Mouse (Mus musculus) MEL (cell line): ENCODE data around the gene Rfxank. TPM values are rescaled to one million over a fixed set of nuclear protein-coding genes. Genes with fewer than 3 reads are reported as not detected.

Experiments used
- polyA plus RNA-seq, 2 experiments: library from polyadenylated mRNA; stranded (reverse) in 1 of 2; unstranded in 1 of 2; fragments of >175 nt in 1 of 2; fragments of >200 nt in 1 of 2; gene quantifications; 2 replicates each; pipeline versions ENCODE4 v1.2.1 to v1.2.4; 2012; ENCODE audit warnings: low replicate concordance in 2 of 2, low read depth in 1 of 2; ENCODE audit not compliant: insufficient read length in 2 of 2, insufficient read depth in 1 of 2, missing spikeins in 1 of 2
- total RNA-seq: library from RNA; depleted of rRNA; stranded (reverse); fragments of 300-350 nt; gene quantifications from 2 replicates; pipeline ENCODE4 v1.2.3, GENCODE M21; 2012; rRNA removed

Gene Rfxank
- total and polyA plus RNA-seq, 3 experiments: 5.0 to 7.2 TPM; not detected in 1

Other genes with a start within 250 kb of the Rfxank start
- gene Tssk6, start 237.0 kb downstream of the Rfxank start, total RNA-seq: 2.1 and 3.4 TPM in 2 replicates
- 1 to 10 TPM in 1 of 2 experiments, not detected in 1; 3.8 TPM for gene Tssk6, start 237.0 kb downstream of the Rfxank start, polyA plus RNA-seq
- 114 and 122 TPM in 2 replicates for gene Ndufa13, start 236.6 kb downstream of the Rfxank start, total RNA-seq
- gene Ndufa13, start 236.6 kb downstream of the Rfxank start, polyA plus RNA-seq: 10 to 100 TPM in 1 of 2 experiments, not detected in 1; 97.7 TPM
- 1.2 and 8.2 TPM in 2 replicates for gene Yjefn3, start 236.4 kb downstream of the Rfxank start, total RNA-seq
- gene Yjefn3, start 236.4 kb downstream of the Rfxank start, polyA plus RNA-seq: 1 to 10 TPM in 1 of 2 experiments, not detected in 1; 5.3 TPM
- gene Gatad2a, start 142.8 kb downstream of the Rfxank start, total RNA-seq: 101 and 111 TPM in 2 replicates
- 100 to 1,000 TPM in 1 of 2 experiments, 10 to 100 TPM in 1; 38.0 to 129 TPM for gene Gatad2a, start 142.8 kb downstream of the Rfxank start, polyA plus RNA-seq
- 39.0 and 39.2 TPM in 2 replicates for gene Mau2, start 96.4 kb downstream of the Rfxank start, total RNA-seq
- 10 to 100 TPM in 1 of 2 experiments, not detected in 1; 43.4 TPM for gene Mau2, start 96.4 kb downstream of the Rfxank start, polyA plus RNA-seq
- gene Sugp1, start 96.3 kb downstream of the Rfxank start, total RNA-seq: 27.1 and 29.9 TPM in 2 replicates
- gene Sugp1, start 96.3 kb downstream of the Rfxank start, polyA plus RNA-seq: 10 to 100 TPM in 1 of 2 experiments, not detected in 1; 45.5 TPM
- 0.78 and 1.0 TPM in 2 replicates for gene Tm6sf2, start 66.2 kb downstream of the Rfxank start, total RNA-seq
- 1 to 10 TPM in 1 of 2 experiments, not detected in 1; 1.2 TPM for gene Tm6sf2, start 66.2 kb downstream of the Rfxank start, polyA plus RNA-seq
- not detected in 2 replicates for gene Hapln4, start 55.7 kb downstream of the Rfxank start, total RNA-seq
- gene Hapln4, start 55.7 kb downstream of the Rfxank start, polyA plus RNA-seq: under 1 TPM in 1 of 2 experiments, not detected in 1; 0.03 TPM
- gene Ncan, start 18.3 kb downstream of the Rfxank start, total RNA-seq: not detected in 2 replicates
- not detected for gene Ncan, start 18.3 kb downstream of the Rfxank start, polyA plus RNA-seq
- gene Nr2c2ap, start 7.8 kb downstream of the Rfxank start, total RNA-seq: 20.8 and 24.6 TPM in 2 replicates
- gene Nr2c2ap, start 7.8 kb downstream of the Rfxank start, polyA plus RNA-seq: 10 to 100 TPM in 1 of 2 experiments, not detected in 1; 55.7 TPM
- 49.5 and 62.8 TPM in 2 replicates for gene Borcs8, start 345 bp upstream of the Rfxank start, total RNA-seq
- gene Borcs8, start 345 bp upstream of the Rfxank start, polyA plus RNA-seq: 10 to 100 TPM in 1 of 2 experiments, not detected in 1; 73.0 TPM
- gene Mef2b, start 557 bp upstream of the Rfxank start, total RNA-seq: 2.0 and 2.5 TPM in 2 replicates
- gene Mef2b, start 557 bp upstream of the Rfxank start, polyA plus RNA-seq: 1 to 10 TPM in 1 of 2 experiments, not detected in 1; 6.5 TPM
- gene Tmem161a, start 33.2 kb upstream of the Rfxank start, total RNA-seq: 45.1 and 50.7 TPM in 2 replicates
- gene Tmem161a, start 33.2 kb upstream of the Rfxank start, polyA plus RNA-seq: 10 to 100 TPM in 1 of 2 experiments, not detected in 1; 51.4 TPM
- 4.4 and 5.2 TPM in 2 replicates for gene Slc25a42, start 73.2 kb upstream of the Rfxank start, total RNA-seq
- 10 to 100 TPM in 1 of 2 experiments, not detected in 1; 12.1 TPM for gene Slc25a42, start 73.2 kb upstream of the Rfxank start, polyA plus RNA-seq
- gene Sugp2, start 95.1 kb upstream of the Rfxank start, total RNA-seq: 23.9 and 25.3 TPM in 2 replicates
- 10 to 100 TPM in 1 of 2 experiments, not detected in 1; 27.4 TPM for gene Sugp2, start 95.1 kb upstream of the Rfxank start, polyA plus RNA-seq
- 50.2 and 63.9 TPM in 2 replicates for gene Armc6, start 95.3 kb upstream of the Rfxank start, total RNA-seq
- 10 to 100 TPM in 1 of 2 experiments, not detected in 1; 39.5 TPM for gene Armc6, start 95.3 kb upstream of the Rfxank start, polyA plus RNA-seq
- gene Homer3, start 143.7 kb upstream of the Rfxank start, total RNA-seq: 8.2 and 12.2 TPM in 2 replicates
- gene Homer3, start 143.7 kb upstream of the Rfxank start, polyA plus RNA-seq: 10 to 100 TPM in 1 of 2 experiments, not detected in 1; 22.8 TPM
- 94.1 and 102 TPM in 2 replicates for gene Ddx49, start 163.3 kb upstream of the Rfxank start, total RNA-seq
- 100 to 1,000 TPM in 1 of 2 experiments, not detected in 1; 116 TPM for gene Ddx49, start 163.3 kb upstream of the Rfxank start, polyA plus RNA-seq
- gene Cope, start 163.4 kb upstream of the Rfxank start, total RNA-seq: 132 and 134 TPM in 2 replicates
- gene Cope, start 163.4 kb upstream of the Rfxank start, polyA plus RNA-seq: 100 to 1,000 TPM in 1 of 2 experiments, not detected in 1; 232 TPM
- 3.4 and 5.0 TPM in 2 replicates for gene Cers1, start 176.6 kb upstream of the Rfxank start, total RNA-seq
- gene Cers1, start 176.6 kb upstream of the Rfxank start, polyA plus RNA-seq: 1 to 10 TPM in 1 of 2 experiments, not detected in 1; 7.7 TPM
- gene Gdf1, start 190.7 kb upstream of the Rfxank start, total RNA-seq: 1.9 and 2.6 TPM in 2 replicates
- 1 to 10 TPM in 1 of 2 experiments, not detected in 1; 1.9 TPM for gene Gdf1, start 190.7 kb upstream of the Rfxank start, polyA plus RNA-seq
- 55.4 and 56.3 TPM in 2 replicates for gene Upf1, start 214.1 kb upstream of the Rfxank start, total RNA-seq
- gene Upf1, start 214.1 kb upstream of the Rfxank start, polyA plus RNA-seq: 100 to 1,000 TPM in 1 of 2 experiments, 10 to 100 TPM in 1; 89.5 to 289 TPM
- not detected in 2 replicates for gene Comp, start 234.4 kb upstream of the Rfxank start, total RNA-seq
- gene Comp, start 234.4 kb upstream of the Rfxank start, polyA plus RNA-seq: under 1 TPM in 1 of 2 experiments, not detected in 1; 0.54 TPM